Mouse (Mus musculus): Measurements from ENCODE around the gene Lrrc63. TPM values are rescaled to one million over a fixed set of nuclear protein-coding genes. Genes with fewer than 3 reads are reported as not detected.

The Lrrc63 gene
- polyA plus RNA-seq, 1 experiment = 42.3 TPM

- no peak for TF ChIP-seq POLR2A (IDR thresholded peaks at IDR 0.05; ENCODE audit: control insufficient read depth, low read depth, low read length)
- no peak for TF ChIP-seq CTCF (IDR thresholded peaks at IDR 0.05; ENCODE audit: control insufficient read depth, insufficient read depth, insufficient replicate concordance, low read depth, low read length)
These were observed 61.2 kb downstream of the Lrrc63 start for GRCm38 (mm10) chr14:75069356-75069979.

GRCm38 (mm10) chr14:75068430-75069112, 62.1 kb downstream of the Lrrc63 start:
- Histone ChIP-seq H3K4me3 (ENCODE audit: control insufficient read depth, low read depth, low read length) (no peak overlapping the region; the same call in 1 of the 2 replicates), H3K36me3 (ENCODE audit: control insufficient read depth, insufficient read depth, low read length) (no peaks in the 10 kb centered on the region), H3K27me3 (ENCODE audit: control insufficient read depth, insufficient read depth, low read length) (no peaks in the 10 kb centered on the region), H3K27ac (ENCODE audit: control insufficient read depth, insufficient read depth, low read depth, low read length) (no peak overlapping the region), H3K4me1 (ENCODE audit: control insufficient read depth, insufficient read depth, low read length) (peaks cover 8% of the 10 kb centered on the region)
- TF ChIP-seq POLR2A (IDR thresholded peaks at IDR 0.05; ENCODE audit: control insufficient read depth, low read depth, low read length) (no peak), CTCF (IDR thresholded peaks at IDR 0.05; ENCODE audit: control insufficient read depth, insufficient read depth, insufficient replicate concordance, low read depth, low read length) (no peak)

More at GRCm38 (mm10) chr14:75069356-75069979, 61.2 kb downstream of the Lrrc63 start:
- peaks cover 7% of the 10 kb centered on the region for H3K4me1 ChIP-seq (ENCODE audit: control insufficient read depth, insufficient read depth, low read length)
- H3K36me3 ChIP-seq (ENCODE audit: control insufficient read depth, insufficient read depth, low read length) = no peaks in the 10 kb centered on the region
- H3K4me3 ChIP-seq (ENCODE audit: control insufficient read depth, low read depth, low read length) = no peak overlapping the region
- H3K27ac ChIP-seq (ENCODE audit: control insufficient read depth, insufficient read depth, low read depth, low read length) = no peak overlapping the region
- H3K27me3 ChIP-seq (ENCODE audit: control insufficient read depth, insufficient read depth, low read length) = no peaks in the 10 kb centered on the region

- Histone ChIP-seq H3K27me3 (ENCODE audit: control insufficient read depth, insufficient read depth, low read length) (no peaks in the 10 kb centered on the region), H3K4me3 (ENCODE audit: control insufficient read depth, low read depth, low read length) (no peak overlapping the region), H3K4me1 (ENCODE audit: control insufficient read depth, insufficient read depth, low read length) (peaks cover 4% of the 10 kb centered on the region), H3K36me3 (ENCODE audit: control insufficient read depth, insufficient read depth, low read length) (no peaks in the 10 kb centered on the region), H3K27ac (ENCODE audit: control insufficient read depth, insufficient read depth, low read depth, low read length) (no peak overlapping the region)
- no peak for TF ChIP-seq CTCF (IDR thresholded peaks at IDR 0.05; ENCODE audit: control insufficient read depth, insufficient read depth, insufficient replicate concordance, low read depth, low read length)
- TF ChIP-seq POLR2A (IDR thresholded peaks at IDR 0.05; ENCODE audit: control insufficient read depth, low read depth, low read length) = no peak
These were observed 65.5 kb downstream of the Lrrc63 start for GRCm38 (mm10) chr14:75065211-75065610.

- no peak overlapping the region for H3K4me3 ChIP-seq (ENCODE audit: control insufficient read depth, low read depth, low read length)
- H3K27me3 ChIP-seq (ENCODE audit: control insufficient read depth, insufficient read depth, low read length) = no peaks in the 10 kb centered on the region
- no peak overlapping the region for H3K27ac ChIP-seq (ENCODE audit: control insufficient read depth, insufficient read depth, low read depth, low read length)
- peaks cover 4% of the 10 kb centered on the region for H3K4me1 ChIP-seq (ENCODE audit: control insufficient read depth, insufficient read depth, low read length)
- no peaks in the 10 kb centered on the region for H3K36me3 ChIP-seq (ENCODE audit: control insufficient read depth, insufficient read depth, low read length)
- TF ChIP-seq CTCF (IDR thresholded peaks at IDR 0.05; ENCODE audit: control insufficient read depth, insufficient read depth, insufficient replicate concordance, low read depth, low read length) (no peak), POLR2A (IDR thresholded peaks at IDR 0.05; ENCODE audit: control insufficient read depth, low read depth, low read length) (no peak)
These were observed 66.2 kb downstream of the Lrrc63 start for GRCm38 (mm10) chr14:75064520-75064919.

GRCm38 (mm10) chr14:75063936-75064335, 66.7 kb downstream of the Lrrc63 start:
- Histone ChIP-seq H3K27ac (ENCODE audit: control insufficient read depth, insufficient read depth, low read depth, low read length) (no peak overlapping the region), H3K27me3 (ENCODE audit: control insufficient read depth, insufficient read depth, low read length) (no peaks in the 10 kb centered on the region), H3K36me3 (ENCODE audit: control insufficient read depth, insufficient read depth, low read length) (no peaks in the 10 kb centered on the region), H3K4me3 (ENCODE audit: control insufficient read depth, low read depth, low read length) (no peak overlapping the region), H3K4me1 (ENCODE audit: control insufficient read depth, insufficient read depth, low read length) (peaks cover 4% of the 10 kb centered on the region)
- TF ChIP-seq POLR2A (IDR thresholded peaks at IDR 0.05; ENCODE audit: control insufficient read depth, low read depth, low read length) (no peak), CTCF (IDR thresholded peaks at IDR 0.05; ENCODE audit: control insufficient read depth, insufficient read depth, insufficient replicate concordance, low read depth, low read length) (no peak)

GRCm38 (mm10) chr14:75060562-75060961, 70.1 kb downstream of the Lrrc63 start:
- Histone ChIP-seq H3K4me1 (ENCODE audit: control insufficient read depth, insufficient read depth, low read length) (peaks cover 4% of the 10 kb centered on the region; the same call in 1 of the 2 replicates), H3K36me3 (ENCODE audit: control insufficient read depth, insufficient read depth, low read length) (no peaks in the 10 kb centered on the region), H3K27ac (ENCODE audit: control insufficient read depth, insufficient read depth, low read depth, low read length) (no peak overlapping the region), H3K4me3 (ENCODE audit: control insufficient read depth, low read depth, low read length) (no peak overlapping the region), H3K27me3 (ENCODE audit: control insufficient read depth, insufficient read depth, low read length) (no peaks in the 10 kb centered on the region)
- no peak for TF ChIP-seq POLR2A (IDR thresholded peaks at IDR 0.05; ENCODE audit: control insufficient read depth, low read depth, low read length)
- TF ChIP-seq CTCF (IDR thresholded peaks at IDR 0.05; ENCODE audit: control insufficient read depth, insufficient read depth, insufficient replicate concordance, low read depth, low read length) = no peak

GRCm38 (mm10) chr14:75056861-75057431, 73.7 kb downstream of the Lrrc63 start:
- H3K4me1 ChIP-seq (ENCODE audit: control insufficient read depth, insufficient read depth, low read length) = peaks cover 2% of the 10 kb centered on the region
- H3K27ac ChIP-seq (ENCODE audit: control insufficient read depth, insufficient read depth, low read depth, low read length) = no peak overlapping the region
- no peaks in the 10 kb centered on the region for H3K36me3 ChIP-seq (ENCODE audit: control insufficient read depth, insufficient read depth, low read length)
- H3K4me3 ChIP-seq (ENCODE audit: control insufficient read depth, low read depth, low read length) = no peak overlapping the region
- TF ChIP-seq POLR2A (IDR thresholded peaks at IDR 0.05; ENCODE audit: control insufficient read depth, low read depth, low read length) (no peak), CTCF (IDR thresholded peaks at IDR 0.05; ENCODE audit: control insufficient read depth, insufficient read depth, insufficient replicate concordance, low read depth, low read length) (no peak)
- H3K27me3 ChIP-seq (ENCODE audit: control insufficient read depth, insufficient read depth, low read length) = no peaks in the 10 kb centered on the region

All from testis, adult 2 months (tissue).